Mouse (Mus musculus) T-helper 17 cell (primary cell): Measurements from ENCODE around the gene Ndst4.

Experiments
- in situ Hi-C, 2 experiments: fragments of 300-600 bp; cut with MboI, MseI; formaldehyde crosslinking; loops; 1 replicate in 1 of 2; 2 replicates in 1 of 2; pipeline ENCODE4 v1.15.1; 2025; ENCODE audit warnings: high pct_unique_total_duplicates in 2 of 2

Ndst4 gene

DNA sequence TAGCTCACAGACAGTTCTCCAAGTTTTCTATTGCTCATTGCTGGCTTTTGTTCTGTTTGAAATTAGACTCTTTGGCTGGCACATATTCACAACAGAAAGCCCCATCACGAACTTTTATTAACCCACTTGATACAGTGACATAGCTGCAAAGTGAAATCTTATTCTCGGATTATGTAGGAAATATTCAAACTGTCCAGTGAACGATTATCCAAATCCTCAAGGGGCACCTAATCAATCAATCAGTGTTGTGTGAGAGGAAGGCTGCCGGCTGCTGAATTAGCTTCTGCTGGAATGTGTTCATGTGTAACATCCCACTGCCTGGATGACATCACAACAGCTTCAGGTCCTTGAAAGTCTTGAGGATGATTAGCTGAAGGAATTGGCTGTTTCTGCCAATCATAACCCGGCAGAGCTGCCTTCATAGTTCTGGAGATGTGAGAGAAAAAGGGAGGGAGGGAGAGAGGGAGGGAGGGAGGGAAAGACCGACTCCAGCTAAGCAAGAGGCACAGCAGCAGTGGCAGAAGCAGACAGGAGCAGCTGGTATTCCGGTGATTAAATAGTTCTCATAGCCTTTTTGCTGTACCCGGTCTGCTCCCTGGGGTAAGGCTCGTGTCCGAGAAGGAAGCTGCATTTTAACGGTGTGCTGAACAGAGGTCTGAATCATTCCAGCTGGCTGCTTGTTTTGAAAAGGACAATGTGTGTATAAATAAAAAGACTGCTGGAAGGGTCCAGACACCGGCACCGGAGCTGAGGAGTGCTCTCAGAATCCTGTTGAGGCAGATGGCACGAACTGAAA, at the start of gene Ndst4:
Gene Ndst4, plus strand, starts transcription at position 476 of the 796 bp plus-strand sequence.
- in situ Hi-C loops = no loop called here

DNA sequence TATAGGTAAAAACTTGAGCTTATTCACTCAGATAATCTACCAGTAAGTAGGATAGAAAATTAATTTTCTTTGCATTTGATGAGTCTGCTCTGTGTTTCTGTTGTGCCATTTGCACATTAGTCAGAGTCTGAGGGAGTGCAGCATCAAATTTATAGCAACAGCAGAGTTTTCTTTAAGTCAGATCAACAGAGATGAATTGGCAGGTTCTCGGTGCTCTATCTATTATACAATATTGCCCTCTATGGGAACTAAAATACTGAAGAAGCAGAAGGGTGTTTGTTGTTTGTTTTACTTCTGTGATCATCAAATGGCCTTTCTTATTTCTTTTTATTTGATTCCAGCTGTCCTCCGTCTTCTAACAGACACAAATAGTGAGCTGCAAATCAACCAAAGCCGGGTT, 6.4 kb upstream of the Ndst4 start:
- in situ Hi-C loops = no loop called here

- in situ Hi-C loops = no loop called here
These were observed 2.6 kb downstream of the Ndst4 start for GRCm38 (mm10) chr3:125406456-125406855.

- in situ Hi-C loops = no loop called here
These were observed 3.1 kb downstream of the Ndst4 start for GRCm38 (mm10) chr3:125406991-125407390.

DNA sequence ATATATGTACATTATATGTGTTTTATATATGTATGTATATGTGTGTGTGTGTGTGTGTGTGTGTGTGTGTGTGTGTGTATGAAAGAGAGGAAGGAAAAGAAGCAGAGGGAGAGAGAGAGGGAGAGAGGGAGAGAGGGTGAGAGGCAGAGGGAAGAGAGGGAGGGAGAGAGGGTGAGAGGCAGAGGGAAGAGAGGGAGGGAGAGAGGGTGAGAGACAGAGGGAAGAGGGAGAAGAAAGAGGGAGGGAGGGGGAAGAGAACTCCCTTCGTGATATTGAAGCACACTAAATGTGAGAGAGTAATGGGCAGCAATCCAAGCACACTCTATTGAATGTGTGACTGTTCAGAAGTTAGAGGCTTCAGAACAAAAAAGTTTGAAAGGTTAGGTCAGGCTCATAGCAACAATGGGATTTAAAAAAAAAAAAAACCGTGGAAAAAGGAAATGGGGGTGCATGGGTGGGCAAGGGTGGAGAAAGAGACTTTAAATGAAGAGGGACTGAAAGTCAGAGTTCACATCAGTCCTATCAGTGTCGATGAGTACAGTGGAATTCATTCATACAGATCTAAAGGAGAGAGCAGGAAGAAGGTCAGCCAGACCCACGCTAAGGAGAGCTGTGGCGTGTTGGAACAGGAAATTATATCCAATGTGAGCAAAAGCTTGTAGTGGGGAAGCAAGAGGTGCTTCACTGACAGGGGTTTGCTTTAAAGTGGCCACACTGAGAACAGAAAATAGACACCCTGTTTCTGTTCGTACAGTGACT, 63.2 kb downstream of the Ndst4 start:
- in situ Hi-C loops = no loop called here

GRCm38 (mm10) chr3:125510102-125510501, 106.2 kb downstream of the Ndst4 start:
- in situ Hi-C loops = loop anchor here in 1 of 2 experiments (5.0 kb wide), 1 partner anchor 33 kb away; no protein-coding TSS in a partner anchor

DNA sequence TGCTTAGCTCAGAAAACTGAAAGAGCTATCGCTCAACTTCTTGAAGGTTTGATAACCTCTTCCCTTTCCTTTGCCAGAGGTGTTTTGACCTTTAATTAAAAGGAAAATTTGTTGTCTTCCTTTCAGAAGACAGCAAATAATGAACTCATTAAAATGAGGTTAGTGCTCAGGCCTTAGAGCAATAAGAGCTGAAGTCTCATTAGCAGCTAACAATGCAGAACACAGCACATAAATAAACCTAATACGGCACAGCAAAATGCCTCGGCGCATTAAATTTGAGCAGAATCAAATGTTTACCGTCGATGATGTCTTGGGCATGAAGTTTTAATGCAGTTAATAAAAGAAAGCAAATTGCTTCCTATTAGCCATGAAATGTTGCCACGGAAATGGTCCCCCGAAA, 129.5 kb downstream of the Ndst4 start:
- in situ Hi-C loops = no loop called here

DNA sequence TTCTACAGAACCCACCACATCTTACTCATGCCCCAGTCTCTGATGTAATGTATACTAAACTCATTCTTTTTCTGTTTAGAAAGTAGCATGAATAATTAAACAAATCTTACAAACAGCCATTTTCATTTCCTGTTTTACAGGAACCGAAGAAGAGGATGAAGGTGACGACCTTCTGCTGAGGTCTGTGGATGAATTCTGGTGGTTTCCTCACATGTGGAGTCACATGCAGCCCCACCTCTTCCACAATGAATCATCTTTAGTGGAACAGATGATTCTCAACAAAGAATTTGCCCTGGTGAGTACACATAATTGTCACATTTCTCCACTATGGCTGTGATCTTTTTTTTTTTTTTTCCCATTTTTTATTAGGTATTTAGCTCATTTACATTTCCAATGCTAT, 166.7 kb downstream of the Ndst4 start:
- in situ Hi-C loops = no loop called here

- in situ Hi-C loops = no loop called here
These were observed 228.4 kb downstream of the Ndst4 start for GRCm38 (mm10) chr3:125632233-125632632.

- in situ Hi-C loops = loop anchor here in 1 of 2 experiments (10.0 kb wide), 1 partner anchor 760 kb away; no protein-coding TSS in a partner anchor
These were observed 251.2 kb downstream of the Ndst4 start for GRCm38 (mm10) chr3:125655009-125655635.

DNA sequence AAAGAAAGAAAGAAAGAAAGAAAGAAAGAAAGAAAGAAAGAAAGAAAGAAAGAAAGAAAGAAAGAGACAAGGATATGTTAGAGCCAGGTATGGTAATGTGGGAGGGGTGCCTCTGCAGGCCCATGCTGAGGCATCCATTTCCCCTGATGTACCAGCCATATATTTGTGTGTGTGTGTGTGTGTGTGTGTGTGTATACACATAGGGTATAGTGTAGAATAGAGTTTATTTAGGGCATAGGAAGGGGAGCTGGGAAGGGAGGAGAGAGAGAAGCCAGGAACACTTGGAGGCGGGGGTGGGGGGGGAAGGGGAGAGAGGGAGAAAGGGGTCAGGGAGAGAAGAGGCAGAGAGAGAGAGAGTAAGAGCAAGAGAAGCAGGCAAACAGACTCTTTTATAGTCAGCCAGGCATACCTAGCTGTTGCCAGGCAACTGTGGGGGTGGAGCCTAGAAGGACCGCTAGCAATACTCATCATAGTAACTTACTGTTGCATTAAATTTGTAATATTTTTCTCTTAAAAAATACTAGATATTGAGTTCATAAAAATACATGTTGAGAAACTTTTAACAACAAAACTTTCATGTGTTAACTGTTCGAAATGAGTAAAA, 256.3 kb downstream of the Ndst4 start:
- in situ Hi-C loops = no loop called here

DNA sequence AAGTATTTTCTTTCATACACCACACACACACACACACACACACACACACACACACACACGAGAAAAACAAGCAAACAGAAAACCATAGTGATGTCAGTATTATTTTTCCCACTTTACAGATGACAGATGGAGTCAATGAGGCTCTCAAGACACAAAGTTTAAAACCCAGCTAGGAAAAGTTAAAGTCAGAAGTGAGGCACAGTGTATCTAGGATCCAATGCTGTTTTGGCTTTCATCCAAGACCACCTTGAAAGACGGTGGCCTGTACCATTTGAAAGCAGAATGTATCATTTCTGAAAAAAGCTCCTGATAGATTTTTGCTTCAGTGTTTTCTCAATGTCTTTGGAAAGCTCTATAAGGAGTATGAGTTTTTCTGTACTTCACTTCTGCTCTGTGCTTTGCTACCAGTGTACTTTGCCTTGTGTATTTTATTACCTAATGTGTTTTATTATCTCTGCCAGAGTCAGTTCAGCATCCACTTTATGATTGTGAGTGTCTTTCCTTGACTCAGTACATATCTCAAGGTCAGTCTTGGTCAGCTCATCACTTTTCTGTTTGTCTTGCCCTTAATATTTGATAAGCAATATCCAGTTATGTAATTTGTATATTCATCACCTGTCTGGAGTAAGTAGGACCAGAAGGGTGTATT, 257.1 kb downstream of the Ndst4 start:
- in situ Hi-C loops = no loop called here

DNA sequence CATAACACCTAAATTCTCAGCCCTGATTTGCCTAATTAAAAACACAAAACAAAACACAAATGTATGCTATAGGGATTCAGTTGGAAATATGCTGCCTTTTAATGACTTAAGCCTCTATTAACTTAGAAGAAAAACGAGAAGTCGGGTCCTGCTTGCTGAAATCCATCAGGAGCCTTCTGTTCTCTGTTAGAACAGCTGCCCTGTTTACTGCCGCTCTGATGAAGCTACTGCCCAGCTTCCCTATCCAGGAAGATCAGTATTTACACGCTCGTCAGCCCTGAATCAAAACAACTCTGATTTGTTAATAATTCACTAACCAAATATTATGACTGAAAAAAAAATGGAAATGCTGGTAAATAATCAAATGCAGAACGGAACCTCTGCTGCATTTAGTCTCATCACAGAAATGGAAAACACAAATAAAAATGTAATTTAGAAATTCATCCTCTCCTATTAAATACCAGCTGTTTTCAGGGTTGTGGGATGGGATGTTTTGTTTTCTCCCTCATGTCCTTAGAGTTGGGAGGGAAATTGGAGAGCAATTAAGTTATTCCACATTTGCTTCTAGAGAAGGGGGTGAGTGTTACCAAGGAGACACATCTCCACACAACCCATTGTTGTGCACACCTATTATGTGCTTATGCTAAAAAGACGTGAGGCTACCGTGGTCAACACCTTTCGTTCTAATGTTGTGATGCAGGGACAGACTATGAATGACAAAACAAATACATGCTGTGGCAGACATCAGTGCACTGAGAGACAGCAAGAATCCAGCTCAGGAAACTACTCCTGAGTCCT, 270.3 kb downstream of the Ndst4 start:
- in situ Hi-C loops = no loop called here

DNA sequence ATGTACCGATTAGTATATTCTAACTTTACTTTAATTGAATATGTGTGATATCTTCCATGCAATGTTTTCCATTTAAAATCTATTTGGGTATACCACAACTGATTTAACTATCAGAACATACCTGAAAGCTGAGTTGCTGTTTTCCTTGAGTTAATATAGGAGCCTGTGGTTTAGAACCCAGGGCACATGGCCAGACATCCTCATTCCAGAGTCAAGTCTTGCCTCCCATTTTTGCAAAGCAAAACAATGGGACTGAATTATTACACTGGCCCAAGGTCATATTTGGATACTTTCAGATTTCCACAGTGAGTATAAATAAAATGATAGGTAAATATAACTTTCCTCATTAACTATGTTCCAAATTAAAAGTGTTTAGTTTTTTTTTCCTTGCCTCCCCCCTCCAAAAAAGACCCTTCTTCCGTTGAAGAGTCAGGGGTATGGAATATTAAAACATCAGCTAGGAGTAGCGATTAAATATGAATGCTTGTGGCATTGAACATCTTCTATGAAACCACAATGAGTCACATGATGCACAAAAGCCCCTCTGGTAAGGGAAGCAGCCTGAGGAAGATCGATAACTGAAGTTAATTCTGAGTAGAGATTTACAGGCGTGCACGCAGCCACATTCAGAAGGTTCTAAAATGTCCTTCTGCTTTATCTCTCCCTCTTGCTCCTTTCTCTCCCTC, 271.5 kb downstream of the Ndst4 start:
- in situ Hi-C loops = no loop called here

GRCm38 (mm10) chr3:125678924-125679323, 275.0 kb downstream of the Ndst4 start:
- in situ Hi-C loops = no loop called here

GRCm38 (mm10) chr3:125683460-125684230, 279.8 kb downstream of the Ndst4 start:
- in situ Hi-C loops = no loop called here

- in situ Hi-C loops = no loop called here
These were observed 280.7 kb downstream of the Ndst4 start for GRCm38 (mm10) chr3:125684583-125684982.

DNA sequence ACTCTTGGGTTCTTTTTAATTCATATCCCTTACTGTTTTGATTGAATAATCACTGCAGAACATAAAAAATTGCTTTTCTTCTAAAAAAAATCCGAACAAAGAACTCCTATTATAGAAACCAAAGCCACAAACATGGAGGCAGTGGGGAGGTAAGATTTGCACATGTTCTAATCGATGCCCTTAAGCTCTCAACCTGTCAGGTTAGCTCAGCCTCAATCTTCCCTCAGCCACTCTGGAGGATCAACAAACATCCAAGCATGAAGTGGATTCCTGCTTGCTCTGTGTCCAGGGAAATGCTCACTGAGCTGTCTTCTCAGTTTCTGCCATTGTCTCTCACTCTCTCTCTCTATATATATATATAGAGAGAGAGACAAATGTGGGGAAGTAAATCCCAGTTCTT, 283.7 kb downstream of the Ndst4 start:
- in situ Hi-C loops = no loop called here

DNA sequence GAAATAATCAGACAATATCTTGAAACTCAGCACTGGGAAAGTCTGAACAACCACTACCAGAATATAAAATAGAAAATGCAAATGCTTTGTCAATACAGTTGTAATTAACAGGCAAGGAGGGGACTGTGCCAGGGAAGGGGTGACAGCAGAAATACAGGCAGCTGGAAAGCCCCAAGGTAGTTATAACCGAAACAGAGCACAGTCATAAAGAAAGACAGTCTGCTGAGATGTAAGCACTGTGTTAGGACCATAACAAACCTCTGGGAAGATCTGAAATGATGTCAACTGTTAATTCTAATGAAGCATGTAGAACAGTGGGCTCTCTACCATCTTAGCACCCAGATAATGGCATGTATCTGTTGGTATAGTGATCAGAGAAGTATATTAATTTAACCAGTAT, 287.1 kb downstream of the Ndst4 start:
- in situ Hi-C loops = no loop called here
